Mouse (Mus musculus): ENCODE results near the gene Mad2l2.

The Mad2l2 gene

GRCm38 (mm10) chr4:148149540-148149939 is 19.4 kb downstream of the Mad2l2 start:
- DNase-seq = no peak

GRCm38 (mm10) chr4:148150242-148150641 is 20.1 kb downstream of the Mad2l2 start:
- DNase-seq = no peak

- no peak for DNase-seq
Observed at GRCm38 (mm10) chr4:148150953-148151266, 20.7 kb downstream of the Mad2l2 start.

GRCm38 (mm10) chr4:148151267-148152168 is 21.3 kb downstream of the Mad2l2 start, which contains the start of gene Fbxo6:
TSS of gene Fbxo6 (minus strand) at chr4:148152140.
- peak; percentile 88 for DNase-seq

GRCm38 (mm10) chr4:148152547-148152946 is 22.4 kb downstream of the Mad2l2 start:
- no peak for DNase-seq

- DNase-seq = no peak
Observed at GRCm38 (mm10) chr4:148154006-148154405, 23.8 kb downstream of the Mad2l2 start.

- DNase-seq = peak; percentile 42
Observed at GRCm38 (mm10) chr4:148154982-148155381, 24.8 kb downstream of the Mad2l2 start.

- peak; percentile 49 for DNase-seq
Observed at GRCm38 (mm10) chr4:148158436-148159348, 28.5 kb downstream of the Mad2l2 start.

- peak; percentile 96 for DNase-seq
Observed at GRCm38 (mm10) chr4:148159544-148160435, 29.6 kb downstream of the Mad2l2 start.

GRCm38 (mm10) chr4:148160436-148161390 is 30.5 kb downstream of the Mad2l2 start, which contains the start of the genes Fbxo44 and Fbxo2:
TSS of gene Fbxo44 (minus strand) at chr4:148160482.
TSS of gene Fbxo2 (plus strand) at chr4:148160621.
- no peak for DNase-seq

- peak; percentile 82 for DNase-seq
Observed at GRCm38 (mm10) chr4:148164002-148164439, 33.8 kb downstream of the Mad2l2 start.

- DNase-seq = no peak
Observed at GRCm38 (mm10) chr4:148164461-148164860, 34.3 kb downstream of the Mad2l2 start.

- DNase-seq = no peak
Observed at GRCm38 (mm10) chr4:148165551-148165950, 35.4 kb downstream of the Mad2l2 start.

- no peak for DNase-seq
Observed at GRCm38 (mm10) chr4:148166431-148166830, 36.2 kb downstream of the Mad2l2 start.

- peak; percentile 76 for DNase-seq
Observed at GRCm38 (mm10) chr4:148166986-148167385, 36.8 kb downstream of the Mad2l2 start.

- DNase-seq = peak; percentile 62
Observed at GRCm38 (mm10) chr4:148168287-148168686, 38.1 kb downstream of the Mad2l2 start.

- no peak for DNase-seq
Observed at GRCm38 (mm10) chr4:148169586-148169985, 39.4 kb downstream of the Mad2l2 start.

GRCm38 (mm10) chr4:148170842-148171241 is 40.7 kb downstream of the Mad2l2 start:
- peak; percentile 55 for DNase-seq

- DNase-seq = no peak
Observed at GRCm38 (mm10) chr4:148171261-148171660, 41.1 kb downstream of the Mad2l2 start.

- DNase-seq = no peak
Observed at GRCm38 (mm10) chr4:148173811-148174494, 43.8 kb downstream of the Mad2l2 start.

Data from kidney, adult 18-20 months (tissue).